Mouse (Mus musculus): Measurements from ENCODE around the gene Xrcc4. TPM values are rescaled to one million over a fixed set of nuclear protein-coding genes. Genes with fewer than 3 reads are reported as not detected.
"Not testable (repeated sequence)": the region's sequence is repeated elsewhere in the genome, so short reads cannot be mapped to it uniquely, and the experiment has no call there.

Gene Xrcc4
- polyA plus RNA-seq (2016; fragmentation: Nextera tagmentation; extraction: Ambion mirVana): 11.6 and 13.0 TPM in 2 replicates

- Histone ChIP-seq H3K9me3 (no peaks in the 10 kb centered on the region), H3K4me2 (peak within 1 kb of the TSS; percentile 76), H3K27ac (peak within 1 kb of the TSS; percentile 87), H3K9ac (replicated peaks) (peak within 1 kb of the TSS; percentile 87), H3K27me3 (no peaks in the 10 kb centered on the region), H3K4me3 (replicated peaks) (peak within 1 kb of the TSS; percentile 85), H3K4me1 (replicated peaks) (peaks cover 3% of the 10 kb centered on the region), H3K36me3 (peaks cover 6% of the 10 kb centered on the region; the same call in 1 of the 2 replicates)
- ATAC-seq (ENCODE audit: insufficient number of reproducible peaks, insufficient read depth, low FRiP score, low TSS enrichment, low read depth): peak; percentile 100
- WGBS: 3% methylated on average over 41 of the region's 41 CpGs
Measured at GRCm38 (mm10) chr13:90088962-90089824, at the start of gene Xrcc4, which contains the start of gene Tmem167. Gene Xrcc4, minus strand, starts transcription at chr13:90089608. Gene Tmem167, plus strand, starts transcription at chr13:90089123.

GRCm38 (mm10) chr13:90136156-90136910 is 46.9 kb upstream of the Xrcc4 start:
- Histone ChIP-seq H3K4me1 (replicated peaks) (peaks cover 5% of the 10 kb centered on the region; the same call in 1 of the 2 replicates), H3K9me3 (no peaks in the 10 kb centered on the region), H3K27me3 (no peaks in the 10 kb centered on the region), H3K27ac (no peak overlapping the region), H3K36me3 (no peaks in the 10 kb centered on the region), H3K4me3 (replicated peaks) (no peak overlapping the region), H3K9ac (replicated peaks) (no peak overlapping the region), H3K4me2 (no peak overlapping the region)
- ATAC-seq (ENCODE audit: insufficient number of reproducible peaks, insufficient read depth, low FRiP score, low TSS enrichment, low read depth): no peak
- 87% methylated on average over 3 of the region's 3 CpGs for WGBS

DNA sequence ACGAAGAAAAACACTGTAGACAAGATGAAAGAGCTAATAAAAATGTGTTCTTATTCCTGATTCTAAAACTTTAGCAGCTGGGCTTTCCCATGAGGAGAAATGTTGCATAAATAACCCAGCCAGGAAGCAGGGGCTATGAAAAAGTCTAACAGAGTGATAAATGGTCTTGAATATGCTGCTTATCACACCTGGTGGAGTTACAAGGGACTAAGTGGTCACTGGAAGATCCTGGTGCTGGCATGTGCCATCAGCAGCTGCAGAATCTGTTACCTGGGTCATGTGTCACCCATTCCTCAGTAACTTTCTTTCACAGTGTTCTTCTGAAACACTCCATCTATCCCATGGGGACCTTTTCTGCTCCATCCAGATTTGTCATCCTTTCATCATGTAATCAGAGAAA is 22.3 kb upstream of the Xrcc4 start:
- H3K27ac ChIP-seq: no peak overlapping the region
- no peak overlapping the region for H3K4me2 ChIP-seq
- H3K4me3 ChIP-seq (replicated peaks): no peak overlapping the region
- H3K36me3 ChIP-seq: peaks cover 14% of the 10 kb centered on the region; the same call in 1 of the 2 replicates
- H3K9me3 ChIP-seq: no peaks in the 10 kb centered on the region
- no peaks in the 10 kb centered on the region for H3K4me1 ChIP-seq (replicated peaks)
- H3K9ac ChIP-seq (replicated peaks): no peak overlapping the region
- no peaks in the 10 kb centered on the region for H3K27me3 ChIP-seq
- 59% methylated on average over 1 of the region's 1 CpGs for WGBS
- no peak for ATAC-seq (ENCODE audit: insufficient number of reproducible peaks, insufficient read depth, low FRiP score, low TSS enrichment, low read depth)

- not testable (repeated sequence) for H3K9ac ChIP-seq (replicated peaks); H3K4me1 ChIP-seq (replicated peaks); H3K4me2 ChIP-seq; H3K27me3 ChIP-seq; ATAC-seq (ENCODE audit: insufficient number of reproducible peaks, insufficient read depth, low FRiP score, low TSS enrichment, low read depth); H3K9me3 ChIP-seq; H3K27ac ChIP-seq; H3K4me3 ChIP-seq (replicated peaks)
- peaks cover 40% of the 10 kb centered on the region for H3K36me3 ChIP-seq
- 95% methylated on average over 5 of the region's 5 CpGs for WGBS
Measured at GRCm38 (mm10) chr13:90108746-90109145, 19.3 kb upstream of the Xrcc4 start.

- peaks cover 59% of the 10 kb centered on the region for H3K36me3 ChIP-seq
- 94% methylated on average over 7 of the region's 7 CpGs for WGBS
Measured at GRCm38 (mm10) chr13:90106139-90106538, 16.7 kb upstream of the Xrcc4 start.

GRCm38 (mm10) chr13:90101514-90101913 is 12.1 kb upstream of the Xrcc4 start:
- no peaks in the 10 kb centered on the region for H3K27me3 ChIP-seq
- peaks cover 50% of the 10 kb centered on the region for H3K36me3 ChIP-seq
- H3K4me2 ChIP-seq: no peak overlapping the region
- H3K4me3 ChIP-seq (replicated peaks): no peak overlapping the region
- H3K9me3 ChIP-seq: no peaks in the 10 kb centered on the region
- no peak overlapping the region for H3K9ac ChIP-seq (replicated peaks)
- no peaks in the 10 kb centered on the region for H3K4me1 ChIP-seq (replicated peaks)
- ATAC-seq (ENCODE audit: insufficient number of reproducible peaks, insufficient read depth, low FRiP score, low TSS enrichment, low read depth): no peak
- H3K27ac ChIP-seq: no peak overlapping the region

More at GRCm38 (mm10) chr13:90106139-90106538, 16.7 kb upstream of the Xrcc4 start:
- H3K4me3 ChIP-seq (replicated peaks): no peak overlapping the region
- no peaks in the 10 kb centered on the region for H3K27me3 ChIP-seq
- no peaks in the 10 kb centered on the region for H3K9me3 ChIP-seq
- no peak overlapping the region for H3K4me2 ChIP-seq
- no peak for ATAC-seq (ENCODE audit: insufficient number of reproducible peaks, insufficient read depth, low FRiP score, low TSS enrichment, low read depth)
- no peaks in the 10 kb centered on the region for H3K4me1 ChIP-seq (replicated peaks)
- H3K9ac ChIP-seq (replicated peaks): no peak overlapping the region
- no peak overlapping the region for H3K27ac ChIP-seq

- peak overlapping the region; percentile 85 for H3K27ac ChIP-seq
- H3K9ac ChIP-seq (replicated peaks): peak overlapping the region; percentile 87
- H3K36me3 ChIP-seq: peaks cover 6% of the 10 kb centered on the region; the same call in 1 of the 2 replicates
- H3K4me3 ChIP-seq (replicated peaks): peak overlapping the region; percentile 85
- H3K27me3 ChIP-seq: no peaks in the 10 kb centered on the region
- peak; percentile 69; the same call in 1 of the 2 replicates for ATAC-seq (ENCODE audit: insufficient number of reproducible peaks, insufficient read depth, low FRiP score, low TSS enrichment, low read depth)
- H3K4me1 ChIP-seq (replicated peaks): peaks cover 3% of the 10 kb centered on the region
- H3K4me2 ChIP-seq: peak overlapping the region; percentile 76
- H3K9me3 ChIP-seq: no peaks in the 10 kb centered on the region
- under 1% methylated on average over 26 of the region's 27 CpGs for WGBS
Measured at GRCm38 (mm10) chr13:90089825-90090183, 396 bp upstream of the Xrcc4 start.

- H3K27me3 ChIP-seq: no peaks in the 10 kb centered on the region
- WGBS: 92% methylated on average over 1 of the region's 1 CpGs
- H3K36me3 ChIP-seq: no peaks in the 10 kb centered on the region
- H3K27ac ChIP-seq: no peak overlapping the region
- no peaks in the 10 kb centered on the region for H3K4me1 ChIP-seq (replicated peaks)
- no peak overlapping the region for H3K9ac ChIP-seq (replicated peaks)
- no peak overlapping the region for H3K4me3 ChIP-seq (replicated peaks)
- no peak for ATAC-seq (ENCODE audit: insufficient number of reproducible peaks, insufficient read depth, low FRiP score, low TSS enrichment, low read depth)
- H3K9me3 ChIP-seq: no peaks in the 10 kb centered on the region
- no peak overlapping the region for H3K4me2 ChIP-seq
Measured at GRCm38 (mm10) chr13:90061877-90062276, 27.5 kb downstream of the Xrcc4 start.

DNA sequence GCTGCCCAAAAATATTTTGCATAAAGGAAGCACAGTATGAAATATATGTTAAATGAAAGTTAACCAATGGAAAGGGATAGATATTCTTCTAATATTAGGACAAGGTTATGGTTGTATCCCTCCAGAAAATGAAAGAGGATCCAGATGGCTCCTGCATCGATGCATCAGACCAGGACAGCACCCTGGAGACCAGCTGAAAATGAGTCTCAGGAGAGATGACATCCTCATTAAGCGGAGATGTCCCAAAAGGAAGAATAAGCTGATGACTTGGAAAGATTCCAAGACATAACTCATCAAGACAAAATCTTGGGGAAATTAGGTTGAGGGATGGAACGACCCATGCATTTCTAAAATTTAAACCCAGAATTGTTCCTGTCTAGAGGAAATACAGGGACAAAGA is 37.0 kb downstream of the Xrcc4 start:
- H3K27ac ChIP-seq: no peak overlapping the region
- no peaks in the 10 kb centered on the region for H3K27me3 ChIP-seq
- no peaks in the 10 kb centered on the region for H3K36me3 ChIP-seq
- H3K4me3 ChIP-seq (replicated peaks): no peak overlapping the region
- no peaks in the 10 kb centered on the region for H3K4me1 ChIP-seq (replicated peaks)
- ATAC-seq (ENCODE audit: insufficient number of reproducible peaks, insufficient read depth, low FRiP score, low TSS enrichment, low read depth): no peak
- no peak overlapping the region for H3K9ac ChIP-seq (replicated peaks)
- H3K4me2 ChIP-seq: no peak overlapping the region
- no peaks in the 10 kb centered on the region for H3K9me3 ChIP-seq
- 79% methylated on average over 3 of the region's 3 CpGs for WGBS

DNA sequence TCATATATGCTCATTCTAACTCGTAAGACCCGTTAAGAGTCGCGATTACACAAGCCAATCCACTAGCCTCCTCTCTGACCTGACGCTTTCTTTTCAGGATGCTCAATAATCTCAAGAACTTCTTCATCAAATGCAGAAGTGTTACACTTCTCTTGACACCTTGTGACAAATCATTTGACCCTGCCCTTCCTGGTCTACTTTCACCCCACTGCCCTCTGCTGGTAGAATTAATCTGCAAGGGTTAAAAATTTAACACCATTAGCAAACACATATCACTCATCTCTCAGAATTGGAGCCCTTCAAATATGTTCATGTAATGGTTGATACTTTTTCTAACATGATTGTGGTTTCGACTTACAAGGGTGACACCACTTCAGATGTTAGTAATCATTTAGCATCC is 37.7 kb downstream of the Xrcc4 start:
- no peak overlapping the region for H3K27ac ChIP-seq
- 84% methylated on average over 6 of the region's 6 CpGs for WGBS
- no peak for ATAC-seq (ENCODE audit: insufficient number of reproducible peaks, insufficient read depth, low FRiP score, low TSS enrichment, low read depth)
- no peak overlapping the region for H3K4me3 ChIP-seq (replicated peaks)
- no peaks in the 10 kb centered on the region for H3K4me1 ChIP-seq (replicated peaks)
- no peak overlapping the region for H3K4me2 ChIP-seq
- H3K27me3 ChIP-seq: no peaks in the 10 kb centered on the region
- no peak overlapping the region for H3K9ac ChIP-seq (replicated peaks)
- no peaks in the 10 kb centered on the region for H3K9me3 ChIP-seq
- H3K36me3 ChIP-seq: no peaks in the 10 kb centered on the region

GRCm38 (mm10) chr13:90039613-90040012 is 49.8 kb downstream of the Xrcc4 start:
- no peak overlapping the region for H3K27ac ChIP-seq
- no peaks in the 10 kb centered on the region for H3K36me3 ChIP-seq
- no peak overlapping the region for H3K9ac ChIP-seq (replicated peaks)
- WGBS: 27% methylated on average over 2 of the region's 2 CpGs
- no peaks in the 10 kb centered on the region for H3K27me3 ChIP-seq
- H3K4me3 ChIP-seq (replicated peaks): no peak overlapping the region
- H3K4me1 ChIP-seq (replicated peaks): no peaks in the 10 kb centered on the region
- no peak for ATAC-seq (ENCODE audit: insufficient number of reproducible peaks, insufficient read depth, low FRiP score, low TSS enrichment, low read depth)
- H3K4me2 ChIP-seq: no peak overlapping the region
- no peaks in the 10 kb centered on the region for H3K9me3 ChIP-seq

Data from limb, embryonic 12.5 days (tissue).